Mouse (Mus musculus) ES-Bruce4 (cell line): ENCODE measurements around the gene Uts2r. TPM values are rescaled to one million over a fixed set of nuclear protein-coding genes. Genes with fewer than 3 reads are reported as not detected.

Source experiments
- H3K27ac ChIP-seq: 2 replicates; pipeline ENCODE4 v1.5.1; 2012; ENCODE audit warnings: low read length, inconsistent platforms; ENCODE audit not compliant: insufficient read depth
- H3K27me3 ChIP-seq: 2 replicates; pipeline ENCODE4 v1.6.1; 2012; ENCODE audit warnings: mild to moderate bottlenecking, low read length, inconsistent platforms; ENCODE audit not compliant: control insufficient read depth, poor library complexity, insufficient read depth, severe bottlenecking
- H3K36me3 ChIP-seq: 2 replicates; pipeline ENCODE4 v1.6.1; 2012; ENCODE audit warnings: inconsistent platforms, mild to moderate bottlenecking, low read length, moderate library complexity; ENCODE audit not compliant: control insufficient read depth, poor library complexity, insufficient read depth, severe bottlenecking
- H3K4me1 ChIP-seq: one replicate; pipeline ENCODE4 v1.8.1; 2011; ENCODE audit warnings: low read length; ENCODE audit not compliant: control insufficient read depth, insufficient read depth
- H3K4me3 ChIP-seq: 2 replicates; pipeline ENCODE4 v1.5.1; 2011; ENCODE audit warnings: low read depth, mild to moderate bottlenecking, low read length
- H3K9ac ChIP-seq: 2 replicates; pipeline ENCODE4 v1.6.1; 2012; ENCODE audit warnings: low read depth, mild to moderate bottlenecking, inconsistent platforms; ENCODE audit not compliant: poor library complexity, severe bottlenecking
- H3K9me3 ChIP-seq: replicated peaks from 2 replicates; pipeline ENCODE4 v1.6.1; 2012; ENCODE audit warnings: mild to moderate bottlenecking, low read length, inconsistent platforms; ENCODE audit not compliant: control insufficient read depth, poor library complexity, insufficient read depth, severe bottlenecking
- CTCF ChIP-seq: IDR thresholded peaks from one replicate; pipeline ENCODE4 v1.8.1; 2011; ENCODE audit warnings: low read depth, low read length
- EP300 ChIP-seq: IDR thresholded peaks from 2 replicates; pipeline ENCODE4 v1.6.1; 2011; ENCODE audit warnings: low read depth, low read length; ENCODE audit not compliant: insufficient read depth
- POLR2A ChIP-seq: IDR thresholded peaks from one replicate; pipeline ENCODE4 v1.8.1; 2011; ENCODE audit warnings: low read length; ENCODE audit not compliant: insufficient read depth
- polyA plus RNA-seq: library from polyadenylated mRNA; stranded (reverse); fragments of >200 nt; gene quantifications from 2 replicates; pipeline ENCODE4 v1.2.4, GENCODE M21; 2011; ENCODE audit warnings: low read depth; ENCODE audit not compliant: missing spikeins, insufficient read depth, insufficient read length

Gene Uts2r
- not detected in 2 replicates for polyA plus RNA-seq

GRCm38 (mm10) chr11:121159971-121160370, at the start of gene Uts2r:
TSS of gene Uts2r (plus strand) at chr11:121160271.
- Histone ChIP-seq H3K27ac (no peak within 1 kb of the TSS), H3K4me1 (no peaks in the 10 kb centered on the region), H3K9me3 (no peaks in the 10 kb centered on the region), H3K4me3 (no peak within 1 kb of the TSS), H3K27me3 (peaks cover 6% of the 10 kb centered on the region), H3K9ac (no peak within 1 kb of the TSS), H3K36me3 (no peaks in the 10 kb centered on the region)
- no peak for TF ChIP-seq EP300

- Histone ChIP-seq H3K9me3 (no peaks in the 10 kb centered on the region), H3K27me3 (no peaks in the 10 kb centered on the region), H3K9ac (no peak overlapping the region), H3K4me1 (no peaks in the 10 kb centered on the region), H3K27ac (no peak overlapping the region), H3K36me3 (no peaks in the 10 kb centered on the region), H3K4me3 (no peak overlapping the region)
- TF ChIP-seq EP300 (no peak), CTCF (no peak), POLR2A (no peak)
Measured at GRCm38 (mm10) chr11:121111051-121111450, 49.0 kb upstream of the Uts2r start.

- no peaks in the 10 kb centered on the region for H3K36me3 ChIP-seq
- no peak overlapping the region for H3K9ac ChIP-seq
- no peaks in the 10 kb centered on the region for H3K27me3 ChIP-seq
- H3K27ac ChIP-seq, result no peak overlapping the region
- H3K4me1 ChIP-seq, result no peaks in the 10 kb centered on the region
- H3K4me3 ChIP-seq, result no peak overlapping the region
- TF ChIP-seq POLR2A, result no peak
- no peak for TF ChIP-seq CTCF
- TF ChIP-seq EP300, result no peak
- H3K9me3 ChIP-seq, result no peaks in the 10 kb centered on the region
Measured at GRCm38 (mm10) chr11:121111601-121112000, 48.5 kb upstream of the Uts2r start.

GRCm38 (mm10) chr11:121112091-121112775, 47.8 kb upstream of the Uts2r start:
- no peak overlapping the region for H3K9ac ChIP-seq
- H3K9me3 ChIP-seq, result no peaks in the 10 kb centered on the region
- no peak overlapping the region for H3K4me3 ChIP-seq
- H3K36me3 ChIP-seq, result no peaks in the 10 kb centered on the region
- no peaks in the 10 kb centered on the region for H3K4me1 ChIP-seq
- no peak overlapping the region for H3K27ac ChIP-seq
- TF ChIP-seq EP300 (no peak), CTCF (no peak), POLR2A (no peak)
- no peaks in the 10 kb centered on the region for H3K27me3 ChIP-seq

- no peaks in the 10 kb centered on the region for H3K4me1 ChIP-seq
- H3K36me3 ChIP-seq, result no peaks in the 10 kb centered on the region
- TF ChIP-seq EP300 (0 out of 2 replicates have a peak, but pooled peaks have one; percentile 20), CTCF (peak; percentile 37), POLR2A (no peak)
- H3K27ac ChIP-seq, result no peak overlapping the region
- H3K9ac ChIP-seq, result no peak overlapping the region
- no peaks in the 10 kb centered on the region for H3K9me3 ChIP-seq
- no peak overlapping the region for H3K4me3 ChIP-seq
- H3K27me3 ChIP-seq, result no peaks in the 10 kb centered on the region
Measured at GRCm38 (mm10) chr11:121118106-121118505, 42.0 kb upstream of the Uts2r start.

- H3K4me1 ChIP-seq, result no peaks in the 10 kb centered on the region
- H3K27me3 ChIP-seq, result no peaks in the 10 kb centered on the region
- TF ChIP-seq POLR2A (no peak), EP300 (no peak), CTCF (no peak)
- H3K9me3 ChIP-seq, result no peaks in the 10 kb centered on the region
- H3K9ac ChIP-seq, result no peak within 1 kb of the TSS
- H3K27ac ChIP-seq, result no peak within 1 kb of the TSS
- no peaks in the 10 kb centered on the region for H3K36me3 ChIP-seq
- no peak within 1 kb of the TSS for H3K4me3 ChIP-seq
Measured at GRCm38 (mm10) chr11:121118577-121118976, 41.5 kb upstream of the Uts2r start, which contains the start of gene Tex19.2. TSS of gene Tex19.2 (minus strand) at chr11:121118677.
